Mouse (Mus musculus) bone marrow macrophage, adult 2 months (primary cell): ENCODE measurements around the gene Trim45. TPM values are rescaled to one million over a fixed set of nuclear protein-coding genes. Genes with fewer than 3 reads are reported as not detected.

ENCODE experiments used
- H3K27ac ChIP-seq: 2 replicates; pipeline ENCODE4 v1.5.1; 2012; ENCODE audit warnings: low read depth, low read length; ENCODE audit not compliant: insufficient read depth
- H3K4me1 ChIP-seq: 2 replicates; pipeline ENCODE4 v1.6.1; 2012; ENCODE audit warnings: low read length; ENCODE audit not compliant: control insufficient read depth, insufficient read depth
- H3K4me3 ChIP-seq: 2 replicates; pipeline ENCODE4 v1.5.1; 2012; ENCODE audit warnings: mild to moderate bottlenecking, low read length, moderate library complexity; ENCODE audit not compliant: insufficient read depth
- CTCF ChIP-seq: IDR thresholded peaks from 2 replicates; pipeline ENCODE4 v1.5.1; 2012; ENCODE audit warnings: low read depth, mild to moderate bottlenecking, low read length, moderate library complexity
- POLR2A ChIP-seq: IDR thresholded peaks from 2 replicates; pipeline ENCODE4 v1.6.1; 2012; ENCODE audit warnings: mild to moderate bottlenecking, low read depth, low read length, borderline replicate concordance
- polyA plus RNA-seq: library from polyadenylated mRNA; stranded (reverse); fragments of >200 nt; gene quantifications from 2 replicates; pipeline ENCODE4 v1.2.4, GENCODE M21; 2012; ENCODE audit not compliant: missing spikeins, insufficient read depth, insufficient read length

Trim45 gene
- 1.2 and 1.8 TPM in 2 replicates for polyA plus RNA-seq

- no peak for TF ChIP-seq CTCF
- no peak for TF ChIP-seq POLR2A
- H3K27ac ChIP-seq: peak within 1 kb of the TSS; percentile 42
- H3K4me1 ChIP-seq: peaks cover 17% of the 10 kb centered on the region
- peak within 1 kb of the TSS; percentile 73 for H3K4me3 ChIP-seq
Measured at GRCm38 (mm10) chr3:100921825-100922505, at the start of gene Trim45. TSS of gene Trim45 (plus strand) at chr3:100922202.

GRCm38 (mm10) chr3:100877057-100877456 lies 44.9 kb upstream of the Trim45 start:
- Histone ChIP-seq H3K27ac (no peak overlapping the region), H3K4me1 (no peaks in the 10 kb centered on the region), H3K4me3 (no peak overlapping the region)
- no peak for TF ChIP-seq CTCF
- TF ChIP-seq POLR2A: no peak

GRCm38 (mm10) chr3:100881403-100881802 lies 40.6 kb upstream of the Trim45 start:
- H3K27ac ChIP-seq: no peak overlapping the region
- TF ChIP-seq POLR2A (no peak), CTCF (no peak)
- H3K4me3 ChIP-seq: no peak overlapping the region
- no peaks in the 10 kb centered on the region for H3K4me1 ChIP-seq

GRCm38 (mm10) chr3:100881843-100882634 lies 40.0 kb upstream of the Trim45 start:
- TF ChIP-seq POLR2A: no peak
- TF ChIP-seq CTCF: no peak
- Histone ChIP-seq H3K4me1 (no peaks in the 10 kb centered on the region), H3K4me3 (no peak overlapping the region), H3K27ac (no peak overlapping the region)

GRCm38 (mm10) chr3:100889234-100889633 lies 32.8 kb upstream of the Trim45 start:
- no peak overlapping the region for H3K4me3 ChIP-seq
- TF ChIP-seq POLR2A (no peak), CTCF (no peak)
- H3K4me1 ChIP-seq: peaks cover 16% of the 10 kb centered on the region
- peak overlapping the region; percentile 78 for H3K27ac ChIP-seq

- no peak overlapping the region for H3K27ac ChIP-seq
- H3K4me3 ChIP-seq: no peak overlapping the region
- no peak for TF ChIP-seq POLR2A
- no peak for TF ChIP-seq CTCF
- H3K4me1 ChIP-seq: peaks cover 16% of the 10 kb centered on the region
Measured at GRCm38 (mm10) chr3:100890406-100890805, 31.6 kb upstream of the Trim45 start.

GRCm38 (mm10) chr3:100892383-100893335 lies 29.3 kb upstream of the Trim45 start:
- no peak for TF ChIP-seq POLR2A
- TF ChIP-seq CTCF: no peak
- Histone ChIP-seq H3K4me1 (peaks cover 16% of the 10 kb centered on the region), H3K27ac (no peak overlapping the region), H3K4me3 (no peak overlapping the region)

- no peak overlapping the region for H3K27ac ChIP-seq
- H3K4me1 ChIP-seq: peaks cover 2% of the 10 kb centered on the region; the same call in 1 of the 2 replicates
- TF ChIP-seq POLR2A (no peak), CTCF (no peak)
- H3K4me3 ChIP-seq: no peak overlapping the region
Measured at GRCm38 (mm10) chr3:100895500-100895899, 26.5 kb upstream of the Trim45 start.

- TF ChIP-seq POLR2A (no peak), CTCF (no peak)
- H3K27ac ChIP-seq: no peak overlapping the region
- H3K4me3 ChIP-seq: no peak overlapping the region
- peaks cover 8% of the 10 kb centered on the region for H3K4me1 ChIP-seq
Measured at GRCm38 (mm10) chr3:100906128-100906527, 15.9 kb upstream of the Trim45 start.
